23 mouse cellular contexts compared by ENCODE assay signal in genomic region chr3:12226816-12227215, GRCm38 (mm10).
"Had no signal": no experiment of that assay in that cellular context is flagged by ENCODE, and none has a peak within 500 bp of the region (broad histone marks: within the 10 kb centered on the region; RNA-seq: fewer than 3 reads in every experiment).

No protein-coding gene starts in this region.

- ATAC-seq: forebrain, postnatal 0 days; hindbrain, postnatal 0 days; intestine, embryonic 16.5 days; liver, embryonic 12.5 days had no signal

- H3K36me3 ChIP-seq: heart, embryonic 13.5 days; heart, embryonic 15.5 days; hindbrain, embryonic 13.5 days; hindbrain, embryonic 15.5 days; limb, embryonic 13.5 days; limb, embryonic 15.5 days; liver, embryonic 12.5 days had no signal

- H3K4me2 ChIP-seq: heart, embryonic 11.5 days; heart, embryonic 13.5 days; heart, embryonic 15.5 days; hindbrain, embryonic 13.5 days; hindbrain, embryonic 15.5 days; limb, embryonic 13.5 days; limb, embryonic 15.5 days; liver, embryonic 12.5 days had no signal

- H3K9ac ChIP-seq: forebrain, postnatal 0 days; heart, embryonic 13.5 days; heart, embryonic 15.5 days; hindbrain, embryonic 13.5 days; hindbrain, embryonic 15.5 days; limb, embryonic 13.5 days; limb, embryonic 15.5 days; liver, embryonic 12.5 days; liver, embryonic 14.5 days had no signal

- H3K4me3 ChIP-seq: heart, adult 2 months; heart, embryonic 13.5 days; heart, embryonic 15.5 days; hindbrain, embryonic 13.5 days; hindbrain, embryonic 15.5 days; limb, embryonic 13.5 days; limb, embryonic 15.5 days; liver, embryonic 12.5 days had no signal

- H3K4me1 ChIP-seq: heart, embryonic 13.5 days; heart, embryonic 15.5 days; hindbrain, embryonic 13.5 days; hindbrain, embryonic 15.5 days; limb, embryonic 13.5 days; limb, embryonic 15.5 days; liver, embryonic 12.5 days had no signal

- DNase-seq: forebrain, postnatal 0 days; gastrocnemius, postnatal 14 days; gastrocnemius, postnatal 36 days; heart, adult 11 months; heart, adult 2 months; heart, postnatal 14 days; heart, postnatal 36 days; kidney, postnatal 10 days; kidney, postnatal 25 days; layer of hippocampus, adult 9-11 months; layer of hippocampus, postnatal 36 days; left cerebral cortex, postnatal 4 days had no signal

- H3K27me3 ChIP-seq: heart, embryonic 13.5 days; heart, embryonic 15.5 days; hindbrain, embryonic 13.5 days; hindbrain, embryonic 15.5 days; limb, embryonic 13.5 days; limb, embryonic 15.5 days; liver, embryonic 12.5 days had no signal

- H3K27ac ChIP-seq: heart, adult 2 months; heart, embryonic 13.5 days; heart, embryonic 15.5 days; hindbrain, embryonic 13.5 days; hindbrain, embryonic 15.5 days; hindbrain, postnatal 0 days; limb, embryonic 13.5 days; limb, embryonic 15.5 days; liver, embryonic 12.5 days; liver, embryonic 14.5 days had no signal

- H3K9me3 ChIP-seq: heart, embryonic 13.5 days; heart, embryonic 15.5 days; hindbrain, embryonic 13.5 days; hindbrain, embryonic 15.5 days; limb, embryonic 13.5 days; limb, embryonic 15.5 days; liver, embryonic 12.5 days had no signal
